Mouse (Mus musculus) liver, postnatal 0 days (tissue): ENCODE measurements around the gene Obox6. TPM values are rescaled to one million over a fixed set of nuclear protein-coding genes. Genes with fewer than 3 reads are reported as not detected.

Source experiments
- ATAC-seq: fragments of 200-750 bp; cut with Nextera tagmentation; 2 replicates; pipeline ENCODE4 v1.8.0; 2017; ENCODE audit warnings: mild to moderate bottlenecking, moderate library complexity
- DNase-seq: peaks from one replicate; pipeline ENCODE4 v3.0.0-alpha.2; 2016
- H3K27ac ChIP-seq: fragments of 300-500 bp; sonication (generic); 2 replicates; pipeline ENCODE4 v1.5.1; 2014; ENCODE audit warnings: antibody characterized with exemption, moderate library complexity, mild to moderate bottlenecking, low read depth
- H3K27me3 ChIP-seq: fragments of 300-500 bp; sonication (generic); 2 replicates; pipeline ENCODE4 v1.6.1; 2014; ENCODE audit warnings: low read length, control low read depth, mixed read lengths; ENCODE audit not compliant: insufficient read depth
- H3K36me3 ChIP-seq: fragments of 300-500 bp; sonication (generic); replicated peaks from 2 replicates; pipeline ENCODE4 v1.6.1; 2014; ENCODE audit warnings: mild to moderate bottlenecking, control low read depth, low read length, moderate library complexity, mixed read lengths; ENCODE audit not compliant: insufficient read depth
- H3K4me1 ChIP-seq: fragments of 300-500 bp; sonication (generic); 2 replicates; pipeline ENCODE4 v1.6.1; 2014; ENCODE audit warnings: antibody characterized with exemption, mild to moderate bottlenecking, control low read depth; ENCODE audit not compliant: insufficient read depth
- H3K4me2 ChIP-seq: fragments of 300-500 bp; sonication (generic); 2 replicates; pipeline ENCODE4 v1.6.1; 2014; ENCODE audit warnings: low read depth, mild to moderate bottlenecking, low read length, moderate library complexity, mixed read lengths
- H3K4me3 ChIP-seq: fragments of 300-500 bp; sonication (generic); 2 replicates; pipeline ENCODE4 v1.5.1; 2014; ENCODE audit warnings: low read depth, low read length
- H3K9ac ChIP-seq: fragments of 300-500 bp; sonication (generic); replicated peaks from 2 replicates; pipeline ENCODE4 v1.6.1; 2014; ENCODE audit warnings: mild to moderate bottlenecking, moderate library complexity
- H3K9me3 ChIP-seq: fragments of 300-500 bp; sonication (generic); 2 replicates; pipeline ENCODE4 v1.6.1; 2016; ENCODE audit warnings: mild to moderate bottlenecking, control low read depth, low read length, mixed read lengths
- CTCF ChIP-seq: sonication (generic); IDR thresholded peaks from 2 replicates; pipeline ENCODE4 v1.5.1; 2016; ENCODE audit warnings: antibody characterized with exemption, low read depth
- EP300 ChIP-seq: IDR thresholded peaks from 2 replicates; pipeline ENCODE4 v1.6.1; 2016; ENCODE audit warnings: antibody characterized with exemption, low read depth, mild to moderate bottlenecking
- WGBS: fragments of 180-500 bp; shearing (Covaris S2); extraction: QIAGEN DNeasy Blood & Tissue Kit; methylation state at CpG from one replicate; pipeline ENCODE4 v1.1.7; 2014; ENCODE audit not compliant: insufficient replicate concordance; 5-methylcytosine and 5-hydroxymethylcytosine counted together
- polyA plus RNA-seq: library from polyadenylated mRNA; unstranded; fragments of >200 nt; fragmentation: Nextera tagmentation; extraction: Ambion mirVana; gene quantifications from 2 replicates; pipeline ENCODE4 v1.2.1, GENCODE M21; 2015

The Obox6 gene
- polyA plus RNA-seq, 1 experiment from 2014 or later: not detected

- no peak overlapping the region for H3K4me2 ChIP-seq
- H3K4me3 ChIP-seq: no peak overlapping the region
- no peaks in the 10 kb centered on the region for H3K27me3 ChIP-seq
- H3K9ac ChIP-seq: no peak overlapping the region
- H3K36me3 ChIP-seq: no peaks in the 10 kb centered on the region
- 39% methylated on average over 2 of the region's 2 CpGs for WGBS
- no peak for DNase-seq
- H3K27ac ChIP-seq: no peak overlapping the region
- 0 out of 2 replicates have a peak, but pooled peaks have one; percentile 6 for TF ChIP-seq CTCF
- TF ChIP-seq EP300: no peak
- no peaks in the 10 kb centered on the region for H3K9me3 ChIP-seq
- no peaks in the 10 kb centered on the region for H3K4me1 ChIP-seq
- no peak for ATAC-seq
Observed at GRCm38 (mm10) chr7:15859657-15860056, 20.2 kb upstream of the Obox6 start.

Other genes starting within 250 kb of the Obox6 start
- not detected in 2 replicates for gene Obox3, start 199.8 kb downstream of the Obox6 start, polyA plus RNA-seq
- gene Obox5, start 89.5 kb downstream of the Obox6 start, polyA plus RNA-seq: not detected in 2 replicates
- not detected in 2 replicates for gene Crx, start 40.3 kb upstream of the Obox6 start, polyA plus RNA-seq
- not detected in 2 replicates for gene Crxos, start 42.9 kb upstream of the Obox6 start, polyA plus RNA-seq
- gene Selenow, start 82.7 kb upstream of the Obox6 start, polyA plus RNA-seq: 158 and 189 TPM in 2 replicates
- 82.6 and 90.6 TPM in 2 replicates for gene Nop53, start 106.4 kb upstream of the Obox6 start, polyA plus RNA-seq
- gene Ehd2, start 127.9 kb upstream of the Obox6 start, polyA plus RNA-seq: 1.9 and 2.7 TPM in 2 replicates
- 0.95 and 1.0 TPM in 2 replicates for gene Bicra, start 208.2 kb upstream of the Obox6 start, polyA plus RNA-seq
- not detected in 2 replicates for gene Zfp541, start 222.1 kb upstream of the Obox6 start, polyA plus RNA-seq